Mouse (Mus musculus) stomach, embryonic 16.5 days (tissue): ENCODE results near the gene Adamts17. TPM values are rescaled to one million over a fixed set of nuclear protein-coding genes. Genes with fewer than 3 reads are reported as not detected.

Experiments
- ATAC-seq: fragments of 200-750 bp; cut with Nextera tagmentation; 2 replicates; pipeline ENCODE4 v1.8.0; 2017; ENCODE audit warnings: moderate number of reproducible peaks, moderate TSS enrichment; ENCODE audit not compliant: insufficient read depth, low FRiP score
- H3K27ac ChIP-seq: fragments of 300-500 bp; sonication (generic); 2 replicates; pipeline ENCODE4 v1.5.1; 2014; ENCODE audit warnings: low read length
- H3K27me3 ChIP-seq: fragments of 300-500 bp; sonication (generic); 2 replicates; pipeline ENCODE4 v1.6.1; 2014; ENCODE audit warnings: low read length, control low read depth, mixed read lengths; ENCODE audit not compliant: control insufficient read depth, insufficient read depth
- H3K36me3 ChIP-seq: fragments of 300-500 bp; sonication (generic); 2 replicates; pipeline ENCODE4 v1.6.1; 2014; ENCODE audit warnings: low read length; ENCODE audit not compliant: control insufficient read depth, insufficient read depth
- H3K4me1 ChIP-seq: fragments of 300-500 bp; sonication (generic); 2 replicates; pipeline ENCODE4 v1.6.1; 2014; ENCODE audit warnings: low read length, control low read depth, mixed read lengths; ENCODE audit not compliant: control insufficient read depth, insufficient read depth
- H3K4me2 ChIP-seq: fragments of 300-500 bp; sonication (generic); 2 replicates; pipeline ENCODE4 v1.6.1; 2014; ENCODE audit warnings: low read depth, low read length, mixed read lengths
- H3K4me3 ChIP-seq: fragments of 300-500 bp; sonication (generic); replicated peaks from 2 replicates; pipeline ENCODE4 v1.5.1; 2014; ENCODE audit warnings: mild to moderate bottlenecking, low read length
- H3K9ac ChIP-seq: fragments of 300-500 bp; sonication (generic); 2 replicates; pipeline ENCODE4 v1.6.1; 2014; ENCODE audit warnings: low read length
- H3K9me3 ChIP-seq: fragments of 300-500 bp; sonication (generic); replicated peaks from 2 replicates; pipeline ENCODE4 v1.6.1; 2016; ENCODE audit warnings: low read length, control low read depth; ENCODE audit not compliant: control insufficient read depth
- WGBS: fragments of 180-500 bp; shearing (Covaris S2); extraction: QIAGEN DNeasy Blood & Tissue Kit; methylation state at CpG from one replicate; pipeline ENCODE4 v1.1.7; 2014; 5-methylcytosine and 5-hydroxymethylcytosine counted together
- polyA plus RNA-seq: library from polyadenylated mRNA; unstranded; fragments of >200 nt; fragmentation: Nextera tagmentation; extraction: Ambion mirVana; gene quantifications from 2 replicates; pipeline ENCODE4 v1.2.1, GENCODE M21; 2015

Adamts17 gene
- polyA plus RNA-seq, 1 experiment from 2014 or later = 5.3 TPM

DNA sequence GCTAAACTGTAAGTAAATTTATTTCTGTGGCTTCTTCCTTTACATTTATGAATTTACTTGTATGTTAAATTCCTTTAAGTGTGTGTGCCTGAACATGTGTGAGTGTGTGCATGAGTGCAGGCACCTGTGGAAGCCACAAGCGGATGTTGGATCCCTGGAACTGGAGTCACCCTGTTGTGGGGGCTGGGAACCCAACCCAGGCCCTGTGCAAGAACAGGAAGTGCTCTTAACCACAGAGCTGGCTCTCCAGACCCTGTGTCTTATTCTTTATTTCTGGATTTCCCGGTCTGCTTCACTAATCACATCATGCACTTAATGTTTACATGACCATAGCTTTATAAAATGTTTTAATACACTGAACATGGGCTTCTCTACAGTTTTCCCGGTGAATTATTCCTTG, 180.4 kb downstream of the Adamts17 start:
- Histone ChIP-seq H3K27ac (no peak overlapping the region), H3K36me3 (no peaks in the 10 kb centered on the region), H3K27me3 (no peaks in the 10 kb centered on the region), H3K9ac (no peak overlapping the region), H3K4me2 (no peak overlapping the region), H3K4me3 (no peak overlapping the region), H3K9me3 (no peaks in the 10 kb centered on the region), H3K4me1 (no peaks in the 10 kb centered on the region)
- WGBS = 68% methylated on average over 3 of the region's 3 CpGs
- ATAC-seq = no peak

GRCm38 (mm10) chr7:67026114-67027070, 186.9 kb downstream of the Adamts17 start:
- Histone ChIP-seq H3K9me3 (no peaks in the 10 kb centered on the region), H3K4me1 (no peaks in the 10 kb centered on the region), H3K36me3 (no peaks in the 10 kb centered on the region), H3K27ac (peak overlapping the region; percentile 21; the same call in 1 of the 2 replicates), H3K4me2 (no peak overlapping the region), H3K27me3 (no peaks in the 10 kb centered on the region), H3K4me3 (no peak overlapping the region), H3K9ac (no peak overlapping the region)
- ATAC-seq = no peak
- WGBS = 69% methylated on average over 20 of the region's 20 CpGs

DNA sequence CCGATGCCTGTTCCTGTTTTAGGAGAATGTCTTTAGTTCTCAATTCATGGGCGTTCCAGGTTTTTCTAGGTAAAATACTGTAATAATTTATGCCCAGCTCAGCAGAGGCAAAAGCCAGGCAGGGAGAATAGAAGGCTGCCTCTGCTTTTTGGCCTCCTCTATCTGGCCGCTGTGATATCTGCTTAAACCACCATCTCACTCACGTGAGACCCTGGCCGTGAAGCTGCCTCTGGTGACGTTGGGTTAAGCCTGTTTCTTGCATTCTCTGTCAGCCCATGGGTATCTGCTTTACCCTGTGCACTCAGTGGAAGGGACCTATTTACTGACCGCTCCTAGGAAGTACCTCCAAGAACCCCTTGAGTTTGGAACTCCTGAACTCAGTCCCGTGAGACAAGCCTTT, 187.7 kb downstream of the Adamts17 start:
- no peak overlapping the region for H3K4me3 ChIP-seq
- H3K27ac ChIP-seq = no peak overlapping the region
- no peaks in the 10 kb centered on the region for H3K36me3 ChIP-seq
- no peaks in the 10 kb centered on the region for H3K27me3 ChIP-seq
- H3K4me2 ChIP-seq = no peak overlapping the region
- 82% methylated on average over 8 of the region's 8 CpGs for WGBS
- no peaks in the 10 kb centered on the region for H3K4me1 ChIP-seq
- no peaks in the 10 kb centered on the region for H3K9me3 ChIP-seq
- no peak for ATAC-seq
- no peak overlapping the region for H3K9ac ChIP-seq

DNA sequence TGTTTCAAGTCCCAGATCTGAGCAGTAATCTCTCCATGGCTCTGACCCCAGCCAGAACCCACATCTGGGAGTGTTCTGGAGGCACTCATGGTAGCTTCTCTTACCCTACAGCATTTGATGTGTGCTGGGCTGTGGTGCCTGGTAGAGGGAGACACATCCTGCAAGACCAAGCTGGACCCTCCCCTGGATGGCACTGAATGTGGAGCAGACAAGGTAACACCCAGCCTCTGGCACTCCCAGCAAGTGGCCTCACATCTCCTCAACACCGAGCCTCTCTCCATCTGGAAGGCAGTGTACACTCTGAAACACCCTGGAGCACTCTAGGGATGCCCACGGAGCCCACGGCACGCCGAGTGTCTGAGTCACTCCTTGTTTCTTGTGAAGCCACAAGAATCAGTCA, 188.2 kb downstream of the Adamts17 start:
- H3K4me3 ChIP-seq = no peak overlapping the region
- H3K9me3 ChIP-seq = no peaks in the 10 kb centered on the region
- H3K36me3 ChIP-seq = no peaks in the 10 kb centered on the region
- ATAC-seq = no peak
- no peaks in the 10 kb centered on the region for H3K4me1 ChIP-seq
- H3K27me3 ChIP-seq = no peaks in the 10 kb centered on the region
- 88% methylated on average over 5 of the region's 5 CpGs for WGBS
- no peak overlapping the region for H3K27ac ChIP-seq
- no peak overlapping the region for H3K9ac ChIP-seq
- H3K4me2 ChIP-seq = no peak overlapping the region

GRCm38 (mm10) chr7:67028902-67029301, 189.4 kb downstream of the Adamts17 start:
- WGBS = 76% methylated on average over 4 of the region's 4 CpGs
- H3K27me3 ChIP-seq = no peaks in the 10 kb centered on the region
- no peak overlapping the region for H3K4me2 ChIP-seq
- H3K4me3 ChIP-seq = no peak overlapping the region
- H3K4me1 ChIP-seq = no peaks in the 10 kb centered on the region
- no peaks in the 10 kb centered on the region for H3K9me3 ChIP-seq
- H3K27ac ChIP-seq = no peak overlapping the region
- H3K36me3 ChIP-seq = no peaks in the 10 kb centered on the region
- no peak for ATAC-seq
- no peak overlapping the region for H3K9ac ChIP-seq

- 0 out of 2 replicates have a peak, but pooled peaks cover under 1% of the 10 kb centered on the region for H3K4me1 ChIP-seq
- no peaks in the 10 kb centered on the region for H3K27me3 ChIP-seq
- H3K4me3 ChIP-seq = no peak overlapping the region
- no peak for ATAC-seq
- WGBS = 96% methylated on average over 14 of the region's 14 CpGs
- H3K9ac ChIP-seq = no peak overlapping the region
- H3K9me3 ChIP-seq = no peaks in the 10 kb centered on the region
- no peaks in the 10 kb centered on the region for H3K36me3 ChIP-seq
- no peak overlapping the region for H3K27ac ChIP-seq
- H3K4me2 ChIP-seq = no peak overlapping the region
These were observed 189.9 kb downstream of the Adamts17 start for GRCm38 (mm10) chr7:67029481-67029880.

DNA sequence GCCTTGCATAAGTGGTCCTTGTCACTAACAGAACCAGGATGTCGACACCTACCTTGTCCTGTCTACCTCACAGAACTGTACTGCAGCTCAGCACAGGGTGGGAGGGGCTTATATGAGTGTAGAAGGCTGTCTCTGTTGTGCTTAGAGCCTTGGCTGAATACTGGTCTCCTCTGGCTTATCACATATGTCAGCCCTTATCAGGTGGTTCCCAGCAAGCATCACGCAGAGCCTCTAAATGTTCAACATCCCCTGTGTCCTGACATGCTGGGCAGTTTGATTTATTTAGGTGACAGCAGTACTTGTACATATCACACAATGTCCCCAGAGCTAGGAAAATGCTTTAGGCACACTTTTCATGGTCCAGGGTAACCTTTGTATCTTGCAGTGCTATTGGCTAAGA, 191.7 kb downstream of the Adamts17 start:
- Histone ChIP-seq H3K9ac (no peak overlapping the region), H3K27me3 (no peaks in the 10 kb centered on the region), H3K4me3 (no peak overlapping the region), H3K27ac (no peak overlapping the region), H3K4me1 (peaks cover 5% of the 10 kb centered on the region; the same call in 1 of the 2 replicates), H3K36me3 (no peaks in the 10 kb centered on the region), H3K9me3 (no peaks in the 10 kb centered on the region), H3K4me2 (no peak overlapping the region)
- WGBS = 65% methylated on average over 2 of the region's 2 CpGs
- ATAC-seq = no peak

- Histone ChIP-seq H3K4me1 (peaks cover 5% of the 10 kb centered on the region; the same call in 1 of the 2 replicates), H3K36me3 (no peaks in the 10 kb centered on the region), H3K9ac (no peak overlapping the region), H3K27me3 (no peaks in the 10 kb centered on the region), H3K4me2 (no peak overlapping the region), H3K9me3 (no peaks in the 10 kb centered on the region), H3K4me3 (no peak overlapping the region), H3K27ac (no peak overlapping the region)
- no peak for ATAC-seq
These were observed 193.1 kb downstream of the Adamts17 start for GRCm38 (mm10) chr7:67032616-67033015.

DNA sequence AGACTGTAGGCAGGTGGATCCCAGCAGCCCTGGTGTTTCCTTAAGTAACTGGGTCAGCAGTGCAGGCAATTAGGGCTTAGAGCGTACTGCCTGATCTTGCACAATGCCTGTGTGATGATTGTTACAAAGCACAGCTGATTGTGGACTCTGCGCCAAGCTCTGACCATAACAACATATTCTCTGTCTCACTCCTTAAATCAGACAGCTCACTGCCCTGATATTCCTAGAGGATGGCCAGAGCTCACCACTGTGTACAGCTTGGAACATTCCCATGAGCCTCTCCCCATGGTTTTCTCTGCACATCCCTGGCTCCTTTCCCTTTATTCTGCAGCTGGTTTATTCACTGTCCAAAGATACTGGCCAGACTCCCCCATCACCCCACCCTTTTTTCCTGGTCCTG, 194.8 kb downstream of the Adamts17 start:
- no peak overlapping the region for H3K4me3 ChIP-seq
- no peak overlapping the region for H3K4me2 ChIP-seq
- H3K9me3 ChIP-seq = no peaks in the 10 kb centered on the region
- ATAC-seq = peak; percentile 91
- no peaks in the 10 kb centered on the region for H3K36me3 ChIP-seq
- no peak overlapping the region for H3K9ac ChIP-seq
- 36% methylated on average over 2 of the region's 2 CpGs for WGBS
- no peaks in the 10 kb centered on the region for H3K27me3 ChIP-seq
- peak overlapping the region; percentile 3; the same call in 1 of the 2 replicates for H3K27ac ChIP-seq
- H3K4me1 ChIP-seq = peaks cover 5% of the 10 kb centered on the region; the same call in 1 of the 2 replicates
